Mouse (Mus musculus) brown adipose tissue, adult 24 weeks (tissue): ENCODE results near the gene Robo1. TPM values are rescaled to one million over a fixed set of nuclear protein-coding genes. Genes with fewer than 3 reads are reported as not detected.
"Not testable (repeated sequence)": the region's sequence is repeated elsewhere in the genome, so short reads cannot be mapped to it uniquely, and the experiment has no call there.

Experiments
- H3K27ac ChIP-seq: fragments of 200-500 bp; replicated peaks from 2 replicates; pipeline ENCODE4 v1.5.1; 2012; ENCODE audit warnings: low read depth, mild to moderate bottlenecking, low read length
- H3K4me1 ChIP-seq: fragments of 200-500 bp; 2 replicates; pipeline ENCODE4 v1.6.1; 2012; ENCODE audit warnings: low read length, mixed read lengths; ENCODE audit not compliant: control insufficient read depth, insufficient read depth, insufficient read length
- H3K4me3 ChIP-seq: fragments of 200-500 bp; 2 replicates; pipeline ENCODE4 v1.5.1; 2012; ENCODE audit warnings: low read depth, mild to moderate bottlenecking, low read length, moderate library complexity; ENCODE audit not compliant: insufficient read depth
- polyA plus RNA-seq: library from polyadenylated mRNA; stranded (reverse); fragments of >200 nt; gene quantifications from 2 replicates; pipeline ENCODE4 v1.2.4, GENCODE M21; 2012; ENCODE audit not compliant: missing spikeins, insufficient read depth, insufficient read length

Gene Robo1
- polyA plus RNA-seq, 1 experiment: 0.63 TPM

DNA sequence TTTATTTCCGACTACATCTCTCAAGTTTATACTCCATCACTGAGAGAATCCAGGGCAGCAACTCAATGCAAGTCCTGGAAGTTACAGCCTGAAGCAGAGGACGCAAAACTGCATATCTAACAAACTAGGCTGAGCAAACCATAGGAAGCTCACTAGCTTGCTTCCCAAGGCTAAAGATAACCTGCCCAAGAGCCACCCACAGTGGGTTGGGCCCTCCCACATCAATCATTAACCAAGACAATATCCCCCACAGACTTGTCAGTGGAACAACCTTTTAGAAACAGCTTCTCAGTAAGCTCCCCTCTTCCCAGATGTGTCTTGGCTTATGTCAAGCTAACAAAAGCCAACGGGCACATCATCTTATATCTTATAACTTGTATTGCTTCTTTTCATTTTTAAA is 235.8 kb downstream of the Robo1 start:
- H3K4me3 ChIP-seq: no peak overlapping the region
- H3K4me1 ChIP-seq: no peaks in the 10 kb centered on the region
- no peak overlapping the region for H3K27ac ChIP-seq

DNA sequence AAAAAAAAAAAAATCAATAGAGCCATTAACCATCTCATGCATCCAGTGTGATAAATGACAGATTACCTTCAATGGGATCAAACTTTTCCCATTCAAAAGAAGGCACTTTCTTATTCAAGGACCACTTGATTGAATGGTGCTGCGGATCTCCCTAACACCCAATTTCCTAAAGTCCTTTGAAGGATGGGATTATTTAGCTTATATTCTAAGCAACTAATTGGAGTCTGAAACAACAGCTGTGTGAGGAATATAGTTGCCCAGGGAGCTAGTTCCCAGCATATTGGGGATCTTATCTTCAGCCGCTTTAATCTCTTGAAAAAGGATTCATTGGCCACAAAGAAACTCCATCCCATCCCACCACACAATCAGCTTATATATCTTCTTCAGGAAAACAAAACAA is 236.8 kb downstream of the Robo1 start:
- Histone ChIP-seq H3K4me1 (no peaks in the 10 kb centered on the region), H3K27ac (no peak overlapping the region), H3K4me3 (no peak overlapping the region)

DNA sequence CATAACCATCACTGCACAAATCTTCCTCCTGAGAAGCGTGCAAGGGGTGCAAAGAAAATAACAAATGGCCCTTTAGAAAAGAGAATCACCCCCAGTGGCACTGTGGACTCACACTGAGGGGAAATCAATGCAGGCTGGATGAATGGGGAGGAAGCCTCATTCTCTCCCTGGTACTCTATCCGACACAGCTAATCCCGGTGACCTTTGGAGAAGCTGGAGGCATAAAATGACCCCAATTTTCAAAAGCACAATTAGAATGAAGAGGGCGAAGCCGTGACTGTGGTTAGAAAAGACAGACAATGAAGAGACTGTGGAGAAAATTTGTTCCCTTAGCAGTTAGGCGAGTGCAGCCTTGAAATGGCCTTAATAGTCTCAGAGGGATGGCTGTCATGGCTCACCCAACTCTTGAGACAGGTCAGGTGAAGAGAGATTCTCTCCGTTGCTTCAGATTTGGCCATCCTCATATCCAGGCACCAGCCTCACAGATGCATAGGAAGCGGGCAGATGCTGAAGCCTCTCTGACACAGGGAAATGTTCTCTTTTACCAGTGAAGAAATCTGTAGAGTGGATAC is 243.7 kb downstream of the Robo1 start:
- H3K4me3 ChIP-seq: no peak overlapping the region
- no peaks in the 10 kb centered on the region for H3K4me1 ChIP-seq
- no peak overlapping the region for H3K27ac ChIP-seq

DNA sequence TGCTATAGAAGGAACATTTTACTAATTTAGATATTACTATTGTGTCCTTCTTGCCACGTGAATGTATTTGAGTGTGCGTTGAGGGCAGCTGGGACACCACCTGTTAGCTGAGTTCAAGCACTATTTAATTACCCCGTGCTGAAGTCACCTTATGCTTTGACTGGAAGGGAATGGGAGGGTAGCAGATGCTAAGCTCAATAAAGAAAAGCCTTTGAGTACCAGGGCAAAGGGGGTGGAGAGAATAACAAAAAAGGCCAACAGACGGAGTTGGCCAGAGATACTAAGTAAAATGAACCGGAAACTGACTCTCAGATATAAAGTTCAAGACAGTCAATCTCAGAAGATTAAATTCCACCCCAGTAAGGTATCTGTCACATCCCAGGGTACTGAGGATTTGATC is 245.6 kb downstream of the Robo1 start:
- no peaks in the 10 kb centered on the region for H3K4me1 ChIP-seq
- no peak overlapping the region for H3K4me3 ChIP-seq
- H3K27ac ChIP-seq: no peak overlapping the region

DNA sequence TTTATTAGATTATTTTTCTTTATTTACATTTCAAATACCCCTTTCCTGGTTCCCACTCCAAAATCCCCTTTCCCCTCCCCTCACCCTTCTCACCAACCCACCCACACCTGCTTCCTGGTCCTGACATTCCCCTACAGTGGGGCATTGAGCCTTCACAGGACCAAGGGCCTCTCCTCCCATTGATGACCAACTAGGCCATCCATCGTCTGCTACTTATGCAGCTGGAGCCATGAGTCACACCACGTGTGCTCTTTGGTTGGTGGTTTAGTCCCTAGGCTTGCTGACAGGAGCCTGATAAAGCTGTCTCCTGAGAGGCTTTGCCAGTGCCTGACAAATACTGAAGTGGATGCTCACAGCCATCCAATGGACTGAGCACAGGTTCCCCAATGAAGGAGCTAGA is 254.0 kb downstream of the Robo1 start:
- not testable (repeated sequence) for H3K4me3 ChIP-seq, H3K4me1 ChIP-seq, H3K27ac ChIP-seq

DNA sequence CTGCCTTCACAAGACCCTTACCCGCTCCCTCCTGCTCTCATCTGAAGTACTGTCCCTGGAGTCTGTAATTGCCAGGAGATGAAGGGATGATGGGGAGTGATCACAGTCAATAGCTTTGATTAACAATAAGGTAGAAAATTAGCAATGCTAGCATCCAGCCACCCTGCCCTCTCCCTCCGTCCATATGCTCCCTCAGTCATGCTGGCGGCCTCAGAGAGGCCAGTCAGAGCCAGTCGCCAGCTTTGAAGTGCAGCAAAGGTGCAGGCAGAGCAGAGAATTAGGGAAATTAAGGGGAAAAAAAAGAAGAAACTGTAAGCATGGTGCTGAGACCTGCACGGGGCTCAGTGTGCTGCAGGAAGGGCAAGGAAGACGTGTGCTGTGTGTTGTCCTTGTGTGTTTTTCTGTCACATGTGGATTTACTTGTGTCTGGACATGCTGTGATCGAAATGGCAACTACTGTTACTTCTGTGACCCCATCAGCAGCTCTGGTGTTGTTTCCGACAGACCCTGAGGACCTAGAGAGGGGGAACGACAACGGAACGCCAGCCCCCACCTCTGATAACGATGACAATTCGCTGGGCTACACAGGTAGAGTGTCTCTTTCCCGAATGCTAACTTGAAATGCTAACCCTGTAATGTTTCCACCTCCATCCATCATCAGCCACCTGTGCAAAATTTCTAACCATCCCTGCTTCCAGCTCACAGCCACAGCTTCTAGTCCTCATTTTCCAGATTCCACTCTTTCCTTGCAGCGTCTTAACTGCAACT is 255.3 kb downstream of the Robo1 start:
- Histone ChIP-seq H3K4me3 (no peak overlapping the region), H3K4me1 (no peaks in the 10 kb centered on the region), H3K27ac (no peak overlapping the region)

DNA sequence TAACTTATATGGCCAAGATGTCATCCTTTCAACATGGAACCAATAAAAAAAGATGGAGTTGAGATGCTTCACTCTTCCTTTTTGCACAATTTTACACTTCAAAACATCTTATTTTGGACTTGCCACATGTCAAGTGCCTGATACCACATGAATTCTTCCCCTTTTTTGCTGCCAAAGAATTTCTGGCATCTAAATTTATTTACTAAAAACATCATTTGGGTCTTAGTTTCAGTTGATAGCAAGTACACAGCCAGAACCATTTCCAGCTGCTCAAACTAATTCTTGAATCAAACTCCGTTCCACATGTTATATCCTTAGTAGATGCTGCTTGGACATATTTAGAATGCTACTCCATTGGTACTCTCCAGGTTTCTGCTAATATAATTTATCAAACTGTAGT is 267.1 kb downstream of the Robo1 start:
- no peaks in the 10 kb centered on the region for H3K4me1 ChIP-seq
- no peak overlapping the region for H3K27ac ChIP-seq
- no peak overlapping the region for H3K4me3 ChIP-seq

DNA sequence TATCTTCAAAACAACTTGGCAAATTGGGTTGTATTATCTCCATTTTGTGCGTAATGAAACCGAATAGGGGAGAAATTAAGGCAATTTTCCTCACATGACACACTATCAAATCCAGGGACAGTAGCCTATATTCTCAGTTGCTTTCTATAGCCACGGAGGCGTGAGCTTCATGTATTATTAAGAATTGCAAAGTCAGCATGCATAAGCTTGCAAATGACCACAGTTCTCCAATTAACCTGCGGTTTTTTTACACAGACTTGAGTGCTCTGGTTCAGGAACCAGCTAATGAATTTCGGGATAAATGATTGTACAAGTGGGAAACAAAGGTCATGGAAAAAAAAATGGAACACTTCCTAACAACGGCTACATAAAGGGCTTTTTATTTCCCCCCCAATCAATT is 268.9 kb downstream of the Robo1 start:
- no peaks in the 10 kb centered on the region for H3K4me1 ChIP-seq
- H3K27ac ChIP-seq: no peak overlapping the region
- no peak overlapping the region for H3K4me3 ChIP-seq

DNA sequence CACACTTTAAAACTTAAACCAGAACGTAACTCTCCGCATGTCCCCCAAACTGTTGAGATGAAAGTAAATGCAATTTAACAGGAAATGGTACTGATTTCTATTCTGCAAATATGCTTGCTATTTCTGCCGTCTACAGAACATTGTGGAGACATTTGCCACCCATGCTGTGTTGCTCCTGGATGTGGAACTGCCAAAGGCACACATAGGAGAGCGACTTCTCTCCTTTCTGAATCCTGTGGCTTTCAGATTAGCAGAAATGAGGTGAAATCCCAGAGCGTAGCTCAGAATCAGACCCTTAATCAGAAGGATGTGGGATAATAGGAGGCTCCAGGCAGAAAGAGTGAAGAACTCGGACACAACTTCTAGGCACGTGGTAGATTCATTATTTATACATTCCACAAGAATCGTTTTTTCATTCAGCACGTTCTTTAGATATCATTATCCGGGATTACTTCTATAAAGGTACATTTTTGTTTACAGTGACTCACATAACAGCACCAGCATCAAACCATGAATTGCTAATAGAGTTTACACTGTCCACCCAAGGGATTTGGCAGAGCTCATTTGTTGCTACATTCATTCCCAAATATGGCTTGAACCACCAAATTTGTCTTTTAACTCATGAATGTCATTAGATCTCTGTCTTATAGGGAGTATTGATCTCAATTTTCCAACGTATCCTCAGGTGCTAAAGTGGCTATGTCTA is 276.5 kb downstream of the Robo1 start:
- Histone ChIP-seq H3K27ac (no peak overlapping the region), H3K4me3 (no peak overlapping the region), H3K4me1 (no peaks in the 10 kb centered on the region)

DNA sequence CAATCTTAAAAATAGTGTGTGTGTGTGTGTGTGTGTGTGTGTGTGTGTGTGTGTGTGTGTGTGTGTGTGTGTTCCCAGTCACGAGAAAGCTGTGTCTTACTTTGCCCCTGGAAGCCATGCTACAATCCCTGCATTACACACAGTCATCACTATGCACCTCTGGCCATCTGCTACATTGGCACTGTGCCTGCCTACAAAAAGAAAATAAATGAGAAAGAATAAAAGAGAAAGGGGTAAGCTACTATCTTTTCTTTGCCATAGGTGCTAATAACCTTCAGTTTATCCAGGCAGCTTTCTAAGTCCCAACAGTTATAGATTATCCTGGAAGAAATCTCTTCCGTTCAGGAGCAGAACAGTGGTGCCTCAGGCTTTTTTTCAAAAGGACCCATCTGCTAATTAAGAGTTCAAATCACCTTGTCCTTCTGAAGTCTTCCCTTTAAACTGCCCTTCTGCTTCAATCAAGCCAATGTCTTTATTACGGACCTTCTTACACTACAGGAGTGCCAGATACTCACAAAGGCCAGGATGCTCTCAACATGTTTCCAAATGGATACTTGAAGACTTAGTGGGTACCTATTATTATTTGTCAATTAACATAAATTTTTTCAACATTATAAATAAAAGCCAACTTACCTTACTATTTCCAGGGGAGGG is 277.2 kb downstream of the Robo1 start:
- H3K27ac ChIP-seq: no peak overlapping the region
- H3K4me1 ChIP-seq: no peaks in the 10 kb centered on the region
- no peak overlapping the region for H3K4me3 ChIP-seq

DNA sequence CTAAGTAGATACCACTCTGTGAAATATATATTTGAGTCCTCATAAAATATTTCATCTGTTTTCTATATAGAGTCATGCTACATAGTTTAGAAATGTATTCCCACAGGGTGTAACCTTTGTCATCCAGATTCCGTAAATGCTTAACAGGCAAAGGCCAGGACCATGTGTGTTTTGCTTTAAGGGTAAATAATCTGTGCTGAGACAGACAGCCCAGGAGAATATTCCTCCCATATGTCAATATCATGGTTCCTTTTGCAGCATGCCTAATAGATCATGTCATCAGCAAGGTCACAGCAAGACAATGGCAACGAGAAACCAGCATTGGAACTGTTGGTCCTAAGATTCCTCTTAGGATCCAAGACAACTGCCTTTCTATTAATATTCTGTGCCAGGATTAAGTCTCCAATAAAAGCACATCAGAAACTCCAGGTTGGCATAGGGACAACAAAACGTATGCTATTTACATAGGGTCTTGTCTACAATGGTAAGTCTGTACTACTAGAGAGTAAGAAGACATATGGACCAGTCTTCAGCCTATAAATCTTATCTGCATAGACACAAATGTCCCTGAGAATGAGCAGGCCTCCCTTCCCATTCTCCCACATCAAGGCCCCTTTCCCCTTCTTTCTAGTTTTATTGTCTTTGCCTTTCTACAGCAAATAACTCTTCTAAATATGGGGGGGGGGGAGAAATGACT is 279.4 kb downstream of the Robo1 start:
- Histone ChIP-seq H3K4me3 (no peak overlapping the region), H3K4me1 (no peaks in the 10 kb centered on the region), H3K27ac (no peak overlapping the region)

DNA sequence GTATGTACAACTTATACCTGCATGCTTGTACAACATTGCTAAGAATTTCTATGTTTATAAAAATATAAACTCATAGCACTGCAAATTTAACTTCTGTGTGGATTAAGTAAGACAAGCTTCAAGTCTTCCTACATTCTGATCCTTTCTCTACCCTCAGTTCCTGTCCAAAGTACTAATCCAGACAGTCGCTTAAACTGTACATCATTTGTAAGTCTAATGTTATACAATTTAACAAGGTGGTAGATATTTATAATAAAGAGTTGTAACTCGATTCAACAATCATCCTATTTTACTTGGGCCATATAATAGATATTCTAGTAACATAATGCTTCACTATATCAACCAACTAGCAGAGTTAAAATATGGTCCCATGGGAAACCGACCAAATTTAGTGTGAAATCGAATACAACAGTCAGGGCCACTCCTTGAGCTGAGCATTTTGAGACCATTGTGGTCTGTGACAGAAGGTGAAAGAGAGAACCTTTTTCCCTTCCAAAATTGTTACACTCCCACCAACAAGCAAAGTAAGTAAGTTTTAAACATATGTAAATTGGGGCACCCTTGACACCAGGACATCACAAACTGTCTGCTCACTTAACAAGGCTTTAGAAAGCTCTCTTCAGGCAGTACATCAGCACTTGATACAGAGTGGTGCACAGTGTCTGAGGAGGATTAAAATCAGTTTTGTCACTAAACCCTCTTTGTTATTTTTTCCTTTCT is 295.5 kb downstream of the Robo1 start:
- Histone ChIP-seq H3K4me1 (no peaks in the 10 kb centered on the region), H3K27ac (no peak overlapping the region), H3K4me3 (no peak overlapping the region)

DNA sequence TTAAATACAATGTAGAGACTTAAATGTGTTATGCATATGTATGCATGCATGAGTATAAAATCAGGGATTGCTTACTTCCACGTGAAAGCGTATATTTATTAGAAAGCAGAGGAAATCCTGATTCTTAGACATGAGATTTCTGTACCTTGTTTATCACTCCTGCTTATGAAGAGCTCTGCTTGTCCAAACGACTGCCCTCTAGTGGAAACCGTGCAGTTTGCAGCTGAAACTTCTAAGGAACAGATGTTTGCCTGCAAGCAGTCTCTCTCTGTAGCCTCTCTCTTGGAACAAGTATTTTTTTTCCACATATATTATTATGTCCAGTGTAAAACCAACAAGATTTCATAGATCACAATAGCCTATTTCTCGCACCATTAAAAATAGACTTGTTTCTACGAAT is 297.0 kb downstream of the Robo1 start:
- Histone ChIP-seq H3K4me1 (no peaks in the 10 kb centered on the region), H3K4me3 (no peak overlapping the region), H3K27ac (no peak overlapping the region)

DNA sequence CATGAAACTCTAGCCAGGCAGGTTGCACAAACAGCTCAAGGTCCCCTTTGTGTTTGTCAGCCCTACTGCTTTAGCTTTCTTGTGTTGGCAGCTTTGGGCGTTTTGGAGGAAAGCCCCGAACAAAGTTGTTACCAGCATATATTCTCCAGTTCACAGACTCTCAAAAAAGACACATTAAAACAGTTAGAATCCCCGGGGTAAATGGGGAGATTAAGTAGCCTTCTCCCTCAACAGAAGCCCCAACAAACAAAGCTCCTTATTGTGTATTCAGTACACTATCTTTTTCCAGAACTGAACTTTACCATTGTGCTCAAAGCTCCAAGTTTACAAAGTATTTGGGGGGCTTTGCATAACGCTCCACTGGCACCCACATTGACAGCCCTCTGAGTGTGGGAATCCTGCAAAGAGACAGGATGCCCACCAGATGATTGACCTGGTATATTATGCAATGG is 302.6 kb downstream of the Robo1 start:
- Histone ChIP-seq H3K4me1 (no peaks in the 10 kb centered on the region), H3K27ac (no peak overlapping the region), H3K4me3 (no peak overlapping the region)
